Mouse (Mus musculus) c-Kit-positive CD71-positive TER-119-positive erythroid progenitor cells, embryonic 14.5 days (primary cell): ENCODE results near the gene Snap25.

Source experiments
- DNase-seq: peaks from one replicate; pipeline ENCODE4 v3.0.0-alpha.2; 2013; ENCODE audit warnings: low spot score

Gene Snap25

GRCm38 (mm10) chr2:136811331-136811730, 98.1 kb downstream of the Snap25 start:
- DNase-seq = no peak

GRCm38 (mm10) chr2:136816717-136817400, 103.6 kb downstream of the Snap25 start:
- no peak for DNase-seq

- DNase-seq = no peak
Observed at GRCm38 (mm10) chr2:136823751-136824716, 110.8 kb downstream of the Snap25 start.

GRCm38 (mm10) chr2:136827612-136828011, 114.4 kb downstream of the Snap25 start:
- DNase-seq = no peak
